In the genomic region with DNA sequence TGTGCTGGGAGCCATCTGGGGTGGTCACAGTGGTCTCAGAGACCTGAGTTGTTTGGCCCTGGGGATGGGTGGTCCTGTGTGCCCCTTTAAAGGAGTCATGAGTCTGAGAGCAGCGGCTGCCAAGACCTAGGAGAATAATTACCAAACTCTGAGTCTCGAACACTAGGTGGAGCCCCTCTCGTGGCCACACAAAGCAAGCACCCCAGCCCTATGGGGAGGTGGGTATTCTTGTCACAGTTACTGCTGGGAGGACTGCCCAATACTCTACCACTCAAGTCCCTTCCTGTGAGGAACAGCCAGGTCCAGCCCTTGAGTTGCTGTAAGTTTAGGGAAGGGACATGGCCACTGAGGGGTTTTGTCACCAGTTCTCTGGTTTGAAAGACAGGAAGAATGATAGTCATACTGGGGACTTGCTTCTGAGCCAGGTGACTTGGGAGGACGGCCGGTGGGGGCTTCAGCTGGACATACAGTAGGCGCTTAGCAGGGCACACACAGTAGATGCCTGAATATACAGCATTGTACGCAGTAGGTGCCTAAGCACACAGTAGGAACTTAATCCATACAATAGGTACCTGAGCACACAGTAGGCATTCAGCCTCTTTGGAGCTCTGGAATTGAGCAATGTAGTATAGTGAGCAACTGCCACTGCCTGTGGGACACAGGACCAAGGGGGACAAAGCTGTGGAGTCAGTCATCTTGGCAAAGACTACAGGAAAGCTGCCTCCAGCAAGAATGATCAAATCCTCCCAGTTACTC, we compare ENCODE assay signal across 8 mouse cellular contexts. TPM values are rescaled to one million over a fixed set of nuclear protein-coding genes. Genes with fewer than 3 reads are reported as not detected.
A peak's percentile ranks its signal among the peaks of the same experiment; 100 is the strongest.
DNase-seq lines count a peak whose midpoint lies in the region; ATAC-seq and TF ChIP-seq lines count a peak whose summit lies in the region.

No protein-coding gene starts in this region.

- H3K4me1 ChIP-seq in embryonic facial prominence, embryonic 13.5 days = peaks cover 34% of the 10 kb centered on the region
- H3K4me1 ChIP-seq in hindbrain, embryonic 16.5 days (ENCODE audit: control insufficient read depth, insufficient read depth, low read depth, low read length) = peaks cover 7% of the 10 kb centered on the region
- peaks cover 9% of the 10 kb centered on the region for H3K4me1 ChIP-seq in limb, embryonic 12.5 days (replicated peaks)

- WGBS in embryonic facial prominence, embryonic 13.5 days = 45% methylated on average over 7 of the region's 7 CpGs
- WGBS in hindbrain, embryonic 16.5 days = 52% methylated on average over 7 of the region's 7 CpGs
- 47% methylated on average over 7 of the region's 7 CpGs for WGBS in limb, embryonic 12.5 days

- peak; percentile 19 for TF ChIP-seq CTCF in C2C12 (IDR thresholded peaks at IDR 0.05; ENCODE audit: control insufficient read depth, insufficient read depth, insufficient read length)

- H3K9me3 ChIP-seq in embryonic facial prominence, embryonic 13.5 days = no peaks in the 10 kb centered on the region
- no peaks in the 10 kb centered on the region for H3K9me3 ChIP-seq in hindbrain, embryonic 16.5 days (ENCODE audit: control insufficient read depth, low read length)
- no peaks in the 10 kb centered on the region for H3K9me3 ChIP-seq in limb, embryonic 12.5 days

- peak overlapping the region; percentile 49; the same call in 1 of the 2 replicates for H3K27ac ChIP-seq in embryonic facial prominence, embryonic 13.5 days
- no peak overlapping the region for H3K27ac ChIP-seq in hindbrain, embryonic 16.5 days (ENCODE audit: low read depth, low read length)
- H3K27ac ChIP-seq in limb, embryonic 12.5 days = no peak overlapping the region

- H3K79me2 ChIP-seq in C2C12 (ENCODE audit: control insufficient read depth, insufficient read depth) = no peaks in the 10 kb centered on the region

- H3K27me3 ChIP-seq in C2C12 (ENCODE audit: control insufficient read depth, insufficient read depth, insufficient read length) = peaks cover 16% of the 10 kb centered on the region
- H3K27me3 ChIP-seq in embryonic facial prominence, embryonic 13.5 days = 0 out of 2 replicates have a peak, but pooled peaks cover 6% of the 10 kb centered on the region
- no peaks in the 10 kb centered on the region; the same call in 1 of the 2 replicates for H3K27me3 ChIP-seq in hindbrain, embryonic 16.5 days (replicated peaks; ENCODE audit: control insufficient read depth, insufficient read depth, low read length)
- H3K27me3 ChIP-seq in limb, embryonic 12.5 days = no peaks in the 10 kb centered on the region; the same call in 1 of the 2 replicates

- peak; percentile 18 for DNase-seq in cerebellum, adult 9-10 months
- DNase-seq in cerebellum, postnatal 36 days = no peak
- peak; percentile 80 for DNase-seq in retina, embryonic 14.5 days (ENCODE audit: low spot score)
- DNase-seq in gastrocnemius, postnatal 36 days = no peak

- H3K36me3 ChIP-seq in C2C12 (ENCODE audit: control insufficient read depth, insufficient read depth) = no peaks in the 10 kb centered on the region
- no peaks in the 10 kb centered on the region for H3K36me3 ChIP-seq in embryonic facial prominence, embryonic 13.5 days
- no peaks in the 10 kb centered on the region for H3K36me3 ChIP-seq in hindbrain, embryonic 16.5 days (ENCODE audit: control insufficient read depth, insufficient read depth, low read length)
- H3K36me3 ChIP-seq in limb, embryonic 12.5 days = no peaks in the 10 kb centered on the region

- no peak overlapping the region for H3K9ac ChIP-seq in embryonic facial prominence, embryonic 13.5 days
- no peak overlapping the region for H3K9ac ChIP-seq in hindbrain, embryonic 16.5 days (ENCODE audit: low read depth, low read length)
- H3K9ac ChIP-seq in limb, embryonic 12.5 days (replicated peaks) = no peak overlapping the region

- intact Hi-C loops in gastrocnemius, postnatal 36 days (cut with DNase I) = loop anchor here (1.0 kb wide), 1 partner anchor 53 kb away; no protein-coding TSS in a partner anchor

- H3K4me3 ChIP-seq in C2C12 (ENCODE audit: insufficient read depth, poor library complexity, severe bottlenecking) = no peak overlapping the region
- H3K4me3 ChIP-seq in embryonic facial prominence, embryonic 13.5 days = no peak overlapping the region
- H3K4me3 ChIP-seq in hindbrain, embryonic 16.5 days (ENCODE audit: low read length) = no peak overlapping the region
- no peak overlapping the region for H3K4me3 ChIP-seq in limb, embryonic 12.5 days (replicated peaks)

- H3K79me3 ChIP-seq in C2C12 (ENCODE audit: low read depth) = no peaks in the 10 kb centered on the region

- no peak for ATAC-seq in embryonic facial prominence, embryonic 13.5 days (ENCODE audit: insufficient number of reproducible peaks, insufficient read depth, low FRiP score, low TSS enrichment, low read depth)
- peak; percentile 69 for ATAC-seq in hindbrain, embryonic 16.5 days
- ATAC-seq in limb, embryonic 12.5 days (ENCODE audit: insufficient number of reproducible peaks, insufficient read depth, low FRiP score, low TSS enrichment, low read depth) = peak; percentile 18; the same call in 1 of the 2 replicates

- H3K4me2 ChIP-seq in embryonic facial prominence, embryonic 13.5 days = 0 out of 2 replicates have a peak overlapping the region, but pooled peaks have one; percentile 2
- no peak overlapping the region for H3K4me2 ChIP-seq in hindbrain, embryonic 16.5 days (ENCODE audit: low read length)
- H3K4me2 ChIP-seq in limb, embryonic 12.5 days = no peak overlapping the region

- no peak overlapping the region for H3ac ChIP-seq in C2C12 (ENCODE audit: control insufficient read depth, insufficient read length, low read depth)

TF ChIP-seq in C2C12, 6 proteins besides CTCF, POLR2A, EP300 and RAD21:
- TF ChIP-seq MYOD1 (IDR thresholded peaks at IDR 0.05; ENCODE audit: control insufficient read depth, insufficient read length, low read depth) (no peak), USF1 (IDR thresholded peaks at IDR 0.05; ENCODE audit: low read depth) (no peak), MAX (IDR thresholded peaks at IDR 0.05) (no peak), FOSL1 (IDR thresholded peaks at IDR 0.05; ENCODE audit: insufficient read depth, low read length, poor library complexity, severe bottlenecking) (no peak), CEBPB (IDR thresholded peaks at IDR 0.05; ENCODE audit: low read depth) (no peak), MYOG (IDR thresholded peaks at IDR 0.05; ENCODE audit: control insufficient read depth, extremely low read depth, insufficient read length) (no peak)

RNA-seq across cellular contexts. Expression of gene Tmem129, which starts 25.9 kb away (rescaled TPM):
- polyA plus RNA-seq in C2C12 (2012; fragmentation: generic; extraction: Trizol) = 26.1 TPM
- polyA plus RNA-seq in embryonic facial prominence, embryonic 13.5 days (2015; fragmentation: Nextera tagmentation; extraction: Ambion mirVana) = 39.9 and 40.0 TPM in 2 replicates
- 32.5 and 35.3 TPM in 2 replicates for polyA plus RNA-seq in hindbrain, embryonic 16.5 days (2015; fragmentation: Nextera tagmentation; extraction: Ambion mirVana)
- polyA plus RNA-seq in limb, embryonic 12.5 days (2016; fragmentation: Nextera tagmentation; extraction: Ambion mirVana) = 41.9 and 42.8 TPM in 2 replicates
- total RNA-seq in gastrocnemius, postnatal 36 days (2021) = 1 to 10 TPM; 6.1 to 9.7 TPM

RNA-seq across cellular contexts. Expression of gene Tacc3, which starts 26.1 kb away (rescaled TPM):
- 109 TPM for polyA plus RNA-seq in C2C12 (2012; fragmentation: generic; extraction: Trizol)
- 207 and 208 TPM in 2 replicates for polyA plus RNA-seq in embryonic facial prominence, embryonic 13.5 days (2015; fragmentation: Nextera tagmentation; extraction: Ambion mirVana)
- 42.2 and 46.0 TPM in 2 replicates for polyA plus RNA-seq in hindbrain, embryonic 16.5 days (2015; fragmentation: Nextera tagmentation; extraction: Ambion mirVana)
- polyA plus RNA-seq in limb, embryonic 12.5 days (2016; fragmentation: Nextera tagmentation; extraction: Ambion mirVana) = 258 and 275 TPM in 2 replicates
- 1 to 10 TPM; 1.6 to 3.1 TPM for total RNA-seq in gastrocnemius, postnatal 36 days (2021)

RNA-seq across cellular contexts. Expression of gene Slbp, which starts 31.7 kb away (rescaled TPM):
- polyA plus RNA-seq in C2C12 (2012; fragmentation: generic; extraction: Trizol) = 47.4 TPM
- 246 and 251 TPM in 2 replicates for polyA plus RNA-seq in embryonic facial prominence, embryonic 13.5 days (2015; fragmentation: Nextera tagmentation; extraction: Ambion mirVana)
- 128 and 133 TPM in 2 replicates for polyA plus RNA-seq in hindbrain, embryonic 16.5 days (2015; fragmentation: Nextera tagmentation; extraction: Ambion mirVana)
- polyA plus RNA-seq in limb, embryonic 12.5 days (2016; fragmentation: Nextera tagmentation; extraction: Ambion mirVana) = 307 and 311 TPM in 2 replicates
- total RNA-seq in gastrocnemius, postnatal 36 days (2021) = 1 to 10 TPM; 7.4 to 7.6 TPM

RNA-seq across cellular contexts. Expression of gene Fgfr3, which starts 37.4 kb away (rescaled TPM):
- 1.0 TPM for polyA plus RNA-seq in C2C12 (2012; fragmentation: generic; extraction: Trizol)
- polyA plus RNA-seq in embryonic facial prominence, embryonic 13.5 days (2015; fragmentation: Nextera tagmentation; extraction: Ambion mirVana) = 24.6 and 32.5 TPM in 2 replicates
- polyA plus RNA-seq in hindbrain, embryonic 16.5 days (2015; fragmentation: Nextera tagmentation; extraction: Ambion mirVana) = 45.9 and 48.2 TPM in 2 replicates
- polyA plus RNA-seq in limb, embryonic 12.5 days (2016; fragmentation: Nextera tagmentation; extraction: Ambion mirVana) = 24.5 and 28.0 TPM in 2 replicates
- total RNA-seq in gastrocnemius, postnatal 36 days (2021) = 1 to 10 TPM; 3.1 to 5.0 TPM

RNA-seq across cellular contexts. Expression of gene Gm9903, which starts 54.4 kb away (rescaled TPM):
- 0.18 TPM for polyA plus RNA-seq in C2C12 (2012; fragmentation: generic; extraction: Trizol)
- 0.38 and 0.44 TPM in 2 replicates for polyA plus RNA-seq in embryonic facial prominence, embryonic 13.5 days (2015; fragmentation: Nextera tagmentation; extraction: Ambion mirVana)
- polyA plus RNA-seq in hindbrain, embryonic 16.5 days (2015; fragmentation: Nextera tagmentation; extraction: Ambion mirVana) = 0.45 and 0.92 TPM in 2 replicates
- polyA plus RNA-seq in limb, embryonic 12.5 days (2016; fragmentation: Nextera tagmentation; extraction: Ambion mirVana) = 0.46 and 0.74 TPM in 2 replicates
- under 1 TPM; 0.42 to 0.54 TPM for total RNA-seq in gastrocnemius, postnatal 36 days (2021)

Comparison
In these comparisons a context has a peak if more than half of its experiments do, and no peak if none do; other contexts are left out.
1. DNase-seq: peak in cerebellum, adult 9-10 months (single experiment) and retina, embryonic 14.5 days (single experiment); none in cerebellum, postnatal 36 days (0 of 2) and gastrocnemius, postnatal 36 days (0 of 2).